Mouse (Mus musculus): ENCODE results near the gene Timm8a2. TPM values are rescaled to one million over a fixed set of nuclear protein-coding genes. Genes with fewer than 3 reads are reported as not detected.

The Timm8a2 gene
- polyA plus RNA-seq, 1 experiment from 2014 or later, result not detected

GRCm38 (mm10) chr14:121992395-121993280, 41.8 kb upstream of the Timm8a2 start:
- no peak for DNase-seq (ENCODE audit: low spot score)
- H3K9me3 ChIP-seq (ENCODE audit: control insufficient read depth, low read length), result no peaks in the 10 kb centered on the region
- H3K4me1 ChIP-seq (replicated peaks; ENCODE audit: control insufficient read depth, insufficient read depth, low read length), result no peaks in the 10 kb centered on the region
- H3K9ac ChIP-seq (ENCODE audit: low read length), result no peak overlapping the region
- no peak overlapping the region for H3K4me3 ChIP-seq (ENCODE audit: low read depth, low read length)
- no peaks in the 10 kb centered on the region for H3K36me3 ChIP-seq (ENCODE audit: control insufficient read depth, insufficient read depth, low read length)
- 90% methylated on average over 13 of the region's 13 CpGs for WGBS
- ATAC-seq (replicated peaks; ENCODE audit: low FRiP score), result no peak
- no peak overlapping the region for H3K4me2 ChIP-seq (ENCODE audit: low read depth, low read length, severe bottlenecking)
- no peak overlapping the region for H3K27ac ChIP-seq (ENCODE audit: low read depth, low read length)
- H3K27me3 ChIP-seq (ENCODE audit: control insufficient read depth, insufficient read depth, low read length), result no peaks in the 10 kb centered on the region

DNA sequence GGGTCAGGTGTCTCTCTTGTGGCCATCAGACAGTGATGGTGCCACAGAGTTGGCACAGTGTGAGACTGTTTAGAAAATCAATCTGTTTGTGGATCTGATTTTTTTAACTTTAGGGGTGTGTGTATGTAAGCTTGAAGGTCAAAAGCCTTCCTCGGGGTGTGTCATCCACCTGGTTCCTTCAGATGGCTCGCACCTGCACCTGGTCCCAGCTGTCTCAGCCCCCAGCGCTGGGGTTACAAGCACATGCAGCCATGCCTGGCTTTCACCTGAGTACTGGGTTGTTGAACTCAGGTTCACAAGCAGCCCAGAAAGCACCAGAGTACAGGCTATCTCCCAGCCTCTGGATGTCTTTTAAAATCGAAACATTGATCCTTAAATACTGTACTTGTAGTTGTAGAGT, 40.9 kb upstream of the Timm8a2 start:
- H3K9me3 ChIP-seq (ENCODE audit: control insufficient read depth, low read length), result no peaks in the 10 kb centered on the region
- DNase-seq (ENCODE audit: low spot score) (no peak), ATAC-seq (replicated peaks; ENCODE audit: low FRiP score) (no peak)
- H3K27me3 ChIP-seq (ENCODE audit: control insufficient read depth, insufficient read depth, low read length), result no peaks in the 10 kb centered on the region
- H3K27ac ChIP-seq (ENCODE audit: low read depth, low read length), result no peak overlapping the region
- no peak overlapping the region for H3K9ac ChIP-seq (ENCODE audit: low read length)
- H3K4me3 ChIP-seq (ENCODE audit: low read depth, low read length), result no peak overlapping the region
- no peaks in the 10 kb centered on the region for H3K36me3 ChIP-seq (ENCODE audit: control insufficient read depth, insufficient read depth, low read length)
- no peak overlapping the region for H3K4me2 ChIP-seq (ENCODE audit: low read depth, low read length, severe bottlenecking)
- no peaks in the 10 kb centered on the region for H3K4me1 ChIP-seq (replicated peaks; ENCODE audit: control insufficient read depth, insufficient read depth, low read length)
- 95% methylated on average over 4 of the region's 4 CpGs for WGBS

DNA sequence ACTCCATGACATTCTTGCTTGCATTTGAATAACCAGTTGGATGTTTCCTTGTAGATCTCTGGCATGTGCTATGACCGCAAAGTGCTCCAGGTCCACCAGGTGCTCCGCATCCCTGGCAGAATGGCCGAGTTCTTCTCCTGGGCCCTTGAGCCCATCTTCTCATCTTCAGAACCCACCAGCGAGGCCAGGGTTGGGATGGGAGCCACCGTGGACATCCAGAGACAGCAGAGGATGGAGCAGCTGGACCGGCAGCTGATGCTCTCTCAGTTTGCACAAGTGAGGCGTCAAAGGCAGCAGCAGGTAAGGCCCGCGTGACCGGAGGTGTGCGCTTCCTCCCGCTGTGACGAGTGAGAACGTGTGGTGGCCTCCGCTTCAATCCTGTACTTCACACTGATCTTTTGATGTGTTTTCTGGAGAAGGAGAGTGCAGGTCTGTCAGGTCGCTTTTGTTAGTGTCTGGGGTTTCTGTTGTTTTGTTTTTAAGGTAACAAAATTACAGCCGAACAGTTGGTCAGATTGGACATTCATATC, 40.2 kb upstream of the Timm8a2 start:
- H3K36me3 ChIP-seq (ENCODE audit: control insufficient read depth, insufficient read depth, low read length), result no peaks in the 10 kb centered on the region
- no peaks in the 10 kb centered on the region for H3K27me3 ChIP-seq (ENCODE audit: control insufficient read depth, insufficient read depth, low read length)
- H3K9me3 ChIP-seq (ENCODE audit: control insufficient read depth, low read length), result no peaks in the 10 kb centered on the region
- no peak for DNase-seq (ENCODE audit: low spot score)
- no peak overlapping the region for H3K4me2 ChIP-seq (ENCODE audit: low read depth, low read length, severe bottlenecking)
- 94% methylated on average over 17 of the region's 17 CpGs for WGBS
- ATAC-seq (replicated peaks; ENCODE audit: low FRiP score), result no peak
- no peak overlapping the region for H3K9ac ChIP-seq (ENCODE audit: low read length)
- H3K4me3 ChIP-seq (ENCODE audit: low read depth, low read length), result no peak overlapping the region
- H3K4me1 ChIP-seq (replicated peaks; ENCODE audit: control insufficient read depth, insufficient read depth, low read length), result no peaks in the 10 kb centered on the region
- no peak overlapping the region for H3K27ac ChIP-seq (ENCODE audit: low read depth, low read length)

DNA sequence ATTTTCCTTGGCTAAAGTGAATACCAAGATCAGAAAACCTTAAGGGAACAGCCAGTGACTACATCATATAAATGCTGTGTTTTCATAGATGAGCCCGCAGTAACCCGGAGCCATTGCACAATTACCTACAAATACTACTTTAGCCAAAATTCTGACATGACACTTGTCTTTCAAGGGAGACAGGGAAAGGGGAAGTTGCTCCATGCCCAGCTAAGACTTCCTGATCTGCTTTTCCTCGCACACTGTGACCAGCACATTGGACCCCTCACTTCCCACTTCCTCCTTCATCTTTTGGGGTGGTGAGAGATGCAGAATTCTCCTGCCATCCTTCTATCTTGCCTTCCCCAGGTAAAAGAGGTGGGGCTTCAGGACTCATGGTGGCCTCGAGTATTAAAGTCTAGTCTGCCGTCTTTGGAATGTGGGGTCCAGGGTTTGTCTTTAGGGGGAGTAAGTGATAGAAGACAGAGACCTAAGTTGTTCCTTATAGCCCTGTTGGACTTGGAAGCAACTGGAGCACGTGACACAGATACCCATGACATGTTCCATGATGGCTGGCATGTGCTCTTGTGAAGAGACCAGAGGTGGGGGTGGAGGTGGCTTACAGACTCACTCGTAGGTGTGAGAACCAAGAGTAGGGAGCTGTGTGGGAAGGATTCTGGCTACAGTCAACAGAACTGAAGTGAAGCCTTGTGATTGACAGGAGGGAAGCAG, 39.5 kb upstream of the Timm8a2 start:
- H3K9me3 ChIP-seq (ENCODE audit: control insufficient read depth, low read length), result no peaks in the 10 kb centered on the region
- H3K4me1 ChIP-seq (replicated peaks; ENCODE audit: control insufficient read depth, insufficient read depth, low read length), result no peaks in the 10 kb centered on the region
- H3K9ac ChIP-seq (ENCODE audit: low read length), result no peak overlapping the region
- no peak overlapping the region for H3K27ac ChIP-seq (ENCODE audit: low read depth, low read length)
- no peaks in the 10 kb centered on the region for H3K27me3 ChIP-seq (ENCODE audit: control insufficient read depth, insufficient read depth, low read length)
- H3K4me3 ChIP-seq (ENCODE audit: low read depth, low read length), result no peak overlapping the region
- no peak overlapping the region for H3K4me2 ChIP-seq (ENCODE audit: low read depth, low read length, severe bottlenecking)
- ATAC-seq (replicated peaks; ENCODE audit: low FRiP score) (no peak), DNase-seq (ENCODE audit: low spot score) (no peak)
- WGBS, result 92% methylated on average over 7 of the region's 7 CpGs
- H3K36me3 ChIP-seq (ENCODE audit: control insufficient read depth, insufficient read depth, low read length), result no peaks in the 10 kb centered on the region

DNA sequence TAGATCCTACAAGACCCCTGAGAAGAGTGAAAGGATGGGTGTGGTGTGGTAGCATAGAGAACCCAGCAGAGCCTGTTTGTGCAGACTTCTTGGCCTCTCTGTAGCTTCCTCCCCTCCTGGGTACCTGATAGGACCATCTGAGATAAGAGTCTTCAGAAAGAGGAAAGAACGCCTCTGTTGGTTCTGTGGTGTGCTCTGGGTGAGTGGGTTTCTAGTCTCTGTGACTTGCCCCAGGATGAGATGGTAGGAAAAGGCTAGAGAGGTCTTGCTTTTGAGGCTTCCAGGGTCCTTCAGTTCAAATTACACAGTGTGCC, 39.0 kb upstream of the Timm8a2 start:
- no peaks in the 10 kb centered on the region for H3K36me3 ChIP-seq (ENCODE audit: control insufficient read depth, insufficient read depth, low read length)
- H3K9me3 ChIP-seq (ENCODE audit: control insufficient read depth, low read length), result no peaks in the 10 kb centered on the region
- DNase-seq (ENCODE audit: low spot score), result no peak
- no peak for ATAC-seq (replicated peaks; ENCODE audit: low FRiP score)
- H3K4me3 ChIP-seq (ENCODE audit: low read depth, low read length), result no peak overlapping the region
- H3K9ac ChIP-seq (ENCODE audit: low read length), result no peak overlapping the region
- 89% methylated on average over 1 of the region's 1 CpGs for WGBS
- no peaks in the 10 kb centered on the region for H3K27me3 ChIP-seq (ENCODE audit: control insufficient read depth, insufficient read depth, low read length)
- no peak overlapping the region for H3K27ac ChIP-seq (ENCODE audit: low read depth, low read length)
- no peaks in the 10 kb centered on the region for H3K4me1 ChIP-seq (replicated peaks; ENCODE audit: control insufficient read depth, insufficient read depth, low read length)
- H3K4me2 ChIP-seq (ENCODE audit: low read depth, low read length, severe bottlenecking), result no peak overlapping the region

DNA sequence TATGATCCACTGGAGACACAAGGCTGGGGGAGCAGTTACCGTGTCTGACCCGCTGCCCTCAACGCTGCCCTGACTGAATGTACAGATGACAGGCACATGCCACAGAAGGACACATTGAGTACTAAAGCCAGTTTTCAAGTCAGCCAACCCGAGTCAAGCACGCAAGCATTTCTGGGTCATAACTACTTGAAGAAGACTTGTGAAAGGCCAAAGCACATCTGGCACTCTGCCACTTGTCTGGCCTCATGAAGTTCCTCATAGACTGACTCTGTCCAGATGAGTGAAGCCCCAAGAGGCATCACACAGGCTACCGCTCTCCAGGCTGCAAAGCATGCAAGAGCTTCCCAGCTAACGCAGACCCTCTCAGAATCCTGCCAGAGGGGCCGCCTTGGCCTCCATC, 37.7 kb upstream of the Timm8a2 start:
- no peak overlapping the region for H3K27ac ChIP-seq (ENCODE audit: low read depth, low read length)
- ATAC-seq (replicated peaks; ENCODE audit: low FRiP score), result no peak
- no peaks in the 10 kb centered on the region for H3K9me3 ChIP-seq (ENCODE audit: control insufficient read depth, low read length)
- DNase-seq (ENCODE audit: low spot score), result no peak
- H3K4me2 ChIP-seq (ENCODE audit: low read depth, low read length, severe bottlenecking), result no peak overlapping the region
- H3K36me3 ChIP-seq (ENCODE audit: control insufficient read depth, insufficient read depth, low read length), result no peaks in the 10 kb centered on the region
- no peaks in the 10 kb centered on the region for H3K4me1 ChIP-seq (replicated peaks; ENCODE audit: control insufficient read depth, insufficient read depth, low read length)
- no peak overlapping the region for H3K9ac ChIP-seq (ENCODE audit: low read length)
- H3K4me3 ChIP-seq (ENCODE audit: low read depth, low read length), result no peak overlapping the region
- WGBS, result 95% methylated on average over 8 of the region's 8 CpGs
- no peaks in the 10 kb centered on the region for H3K27me3 ChIP-seq (ENCODE audit: control insufficient read depth, insufficient read depth, low read length)

GRCm38 (mm10) chr14:121999455-121999854, 35.0 kb upstream of the Timm8a2 start:
- WGBS, result 84% methylated on average over 8 of the region's 8 CpGs
- no peaks in the 10 kb centered on the region for H3K27me3 ChIP-seq (ENCODE audit: control insufficient read depth, insufficient read depth, low read length)
- no peaks in the 10 kb centered on the region for H3K9me3 ChIP-seq (ENCODE audit: control insufficient read depth, low read length)
- H3K27ac ChIP-seq (ENCODE audit: low read depth, low read length), result no peak overlapping the region
- no peak for DNase-seq (ENCODE audit: low spot score)
- ATAC-seq (replicated peaks; ENCODE audit: low FRiP score), result no peak
- no peak overlapping the region for H3K4me2 ChIP-seq (ENCODE audit: low read depth, low read length, severe bottlenecking)
- H3K4me1 ChIP-seq (replicated peaks; ENCODE audit: control insufficient read depth, insufficient read depth, low read length), result no peaks in the 10 kb centered on the region
- H3K9ac ChIP-seq (ENCODE audit: low read length), result no peak overlapping the region
- H3K36me3 ChIP-seq (ENCODE audit: control insufficient read depth, insufficient read depth, low read length), result no peaks in the 10 kb centered on the region
- H3K4me3 ChIP-seq (ENCODE audit: low read depth, low read length), result no peak overlapping the region

GRCm38 (mm10) chr14:122000346-122001105, 33.9 kb upstream of the Timm8a2 start:
- Histone ChIP-seq H3K4me2 (ENCODE audit: low read depth, low read length, severe bottlenecking) (no peak overlapping the region), H3K36me3 (ENCODE audit: control insufficient read depth, insufficient read depth, low read length) (no peaks in the 10 kb centered on the region), H3K4me3 (ENCODE audit: low read depth, low read length) (no peak overlapping the region), H3K9me3 (ENCODE audit: control insufficient read depth, low read length) (no peaks in the 10 kb centered on the region), H3K27me3 (ENCODE audit: control insufficient read depth, insufficient read depth, low read length) (no peaks in the 10 kb centered on the region), H3K9ac (ENCODE audit: low read length) (no peak overlapping the region), H3K4me1 (replicated peaks; ENCODE audit: control insufficient read depth, insufficient read depth, low read length) (no peaks in the 10 kb centered on the region), H3K27ac (ENCODE audit: low read depth, low read length) (no peak overlapping the region)
- ATAC-seq (replicated peaks; ENCODE audit: low FRiP score) (no peak), DNase-seq (ENCODE audit: low spot score) (no peak)
- 94% methylated on average over 17 of the region's 17 CpGs for WGBS
